In genomic region chr10:125333799-125334198, GRCm38 (mm10) we compare ENCODE assay signal across 23 mouse cellular contexts. TPM values are rescaled to one million over a fixed set of nuclear protein-coding genes. Genes with fewer than 3 reads are reported as not detected.
A peak's percentile ranks its signal among the peaks of the same experiment; 100 is the strongest.
DNase-seq lines count a peak whose midpoint lies in the region; ATAC-seq and TF ChIP-seq lines count a peak whose summit lies in the region.
"Had no signal": no experiment of that assay in that cellular context is flagged by ENCODE, and none has a peak within 500 bp of the region (broad histone marks: within the 10 kb centered on the region; RNA-seq: fewer than 3 reads in every experiment).

No protein-coding gene starts in this region.

- no peak overlapping the region for H3K4me3 ChIP-seq in heart, embryonic 14.5 days (ENCODE audit: control insufficient read depth in 1 of 2, insufficient read depth in 1 of 2, low read depth in 1 of 2, low read length in 2 of 2)
- no peak overlapping the region for H3K4me3 ChIP-seq in heart, postnatal 0 days (ENCODE audit: low read depth, low read length)
- H3K4me3 ChIP-seq in stomach, postnatal 0 days (ENCODE audit: low read depth, low read length) = no peak overlapping the region
- H3K4me3 ChIP-seq: embryonic facial prominence, embryonic 13.5 days; embryonic facial prominence, embryonic 15.5 days; erythroblast, embryonic 14.5 days; forebrain, embryonic 10.5 days; forebrain, embryonic 12.5 days had no signal

- H3K4me1 ChIP-seq in heart, embryonic 14.5 days (ENCODE audit: control insufficient read depth in 2 of 2, insufficient read depth in 2 of 2, low read length in 2 of 2) = peaks cover 8 to 9% of the 10 kb centered on the region in 2 experiments; a peak in 3 of 4 replicates
- H3K4me1 ChIP-seq in heart, postnatal 0 days (ENCODE audit: control insufficient read depth, insufficient read depth) = peaks cover 2% of the 10 kb centered on the region
- H3K4me1 ChIP-seq in stomach, postnatal 0 days (replicated peaks; ENCODE audit: control insufficient read depth, insufficient read depth) = no peaks in the 10 kb centered on the region

- WGBS in heart, embryonic 14.5 days = 32% methylated on average over 5 of the region's 5 CpGs
- 30% methylated on average over 5 of the region's 5 CpGs for WGBS in heart, postnatal 0 days
- WGBS in stomach, postnatal 0 days = 67% methylated on average over 5 of the region's 5 CpGs

- intact Hi-C loops in heart, postnatal 25 days (cut with DNase I) = no loop called here

- no peaks in the 10 kb centered on the region for H3K36me3 ChIP-seq in heart, embryonic 14.5 days (ENCODE audit: control insufficient read depth, insufficient read depth, low read length)
- H3K36me3 ChIP-seq in heart, postnatal 0 days (replicated peaks; ENCODE audit: control insufficient read depth, insufficient read depth, low read length) = no peaks in the 10 kb centered on the region
- H3K36me3 ChIP-seq in stomach, postnatal 0 days (ENCODE audit: control insufficient read depth, insufficient read depth, low read length) = no peaks in the 10 kb centered on the region
- H3K36me3 ChIP-seq: embryonic facial prominence, embryonic 13.5 days; embryonic facial prominence, embryonic 15.5 days; forebrain, embryonic 10.5 days; forebrain, embryonic 12.5 days had no signal

- no peaks in the 10 kb centered on the region for H3K9me3 ChIP-seq in heart, embryonic 14.5 days (ENCODE audit: control insufficient read depth, low read length)
- H3K9me3 ChIP-seq in heart, postnatal 0 days (replicated peaks; ENCODE audit: control insufficient read depth, low read length) = no peaks in the 10 kb centered on the region
- H3K9me3 ChIP-seq in stomach, postnatal 0 days (ENCODE audit: control insufficient read depth, low read length) = no peaks in the 10 kb centered on the region
- H3K9me3 ChIP-seq: embryonic facial prominence, embryonic 13.5 days; embryonic facial prominence, embryonic 15.5 days; forebrain, embryonic 10.5 days; forebrain, embryonic 12.5 days had no signal

- H3K9ac ChIP-seq in heart, embryonic 14.5 days (ENCODE audit: low read length) = no peak overlapping the region
- H3K9ac ChIP-seq in heart, postnatal 0 days (replicated peaks; ENCODE audit: low read depth, low read length) = no peak overlapping the region
- no peak overlapping the region for H3K9ac ChIP-seq in stomach, postnatal 0 days (ENCODE audit: low read length)
- H3K9ac ChIP-seq: embryonic facial prominence, embryonic 13.5 days; embryonic facial prominence, embryonic 15.5 days; forebrain, embryonic 12.5 days had no signal

- H3K27me3 ChIP-seq in heart, embryonic 14.5 days (ENCODE audit: control insufficient read depth, insufficient read depth, low read length) = no peaks in the 10 kb centered on the region
- H3K27me3 ChIP-seq in heart, postnatal 0 days (ENCODE audit: control insufficient read depth, insufficient read depth, low read length) = no peaks in the 10 kb centered on the region
- H3K27me3 ChIP-seq in stomach, postnatal 0 days (ENCODE audit: control insufficient read depth, insufficient read depth, low read length) = no peaks in the 10 kb centered on the region
- H3K27me3 ChIP-seq: embryonic facial prominence, embryonic 13.5 days; embryonic facial prominence, embryonic 15.5 days; forebrain, embryonic 12.5 days had no signal

- no peak overlapping the region for H3K4me2 ChIP-seq in heart, embryonic 14.5 days (ENCODE audit: low read length)
- no peak overlapping the region for H3K4me2 ChIP-seq in heart, postnatal 0 days (ENCODE audit: low read depth, low read length)
- H3K4me2 ChIP-seq in stomach, postnatal 0 days (replicated peaks; ENCODE audit: low read depth) = no peak overlapping the region
- H3K4me2 ChIP-seq: embryonic facial prominence, embryonic 13.5 days; embryonic facial prominence, embryonic 15.5 days; forebrain, embryonic 12.5 days had no signal

- TF ChIP-seq EP300 in heart, postnatal 0 days (IDR thresholded peaks at IDR 0.05; ENCODE audit: low read depth) = no peak
- TF ChIP-seq EP300 in stomach, postnatal 0 days (optimal IDR thresholded peaks at IDR 0.05) = no peak

- 0 out of 2 replicates have a peak, but pooled peaks have one; percentile 39 for ATAC-seq in heart, embryonic 14.5 days (ENCODE audit: insufficient number of reproducible peaks, insufficient read depth, low FRiP score, low read depth)
- ATAC-seq in heart, postnatal 0 days (ENCODE audit: insufficient read depth, low read depth) = peak; percentile 55; the same call in 1 of the 2 replicates
- peak; percentile 53; the same call in 1 of the 2 replicates for ATAC-seq in stomach, postnatal 0 days (ENCODE audit: low FRiP score, low TSS enrichment)
- no peak for ATAC-seq in megakaryocyte, adult 5-6 weeks (ENCODE audit: poor library complexity, severe bottlenecking)
- ATAC-seq: forebrain, embryonic 14.5 days had no signal

- TF ChIP-seq CTCF in heart, postnatal 0 days (IDR thresholded peaks at IDR 0.05; ENCODE audit: low read depth) = no peak
- no peak for TF ChIP-seq CTCF in stomach, postnatal 0 days (IDR thresholded peaks at IDR 0.05; ENCODE audit: low read depth)

- H3K27ac ChIP-seq in heart, embryonic 14.5 days (replicated peaks in 1 of 2; ENCODE audit: control insufficient read depth in 1 of 2, insufficient read depth in 1 of 2, low read depth in 2 of 2, low read length in 2 of 2) = no peak overlapping the region
- no peak overlapping the region for H3K27ac ChIP-seq in heart, postnatal 0 days (ENCODE audit: low read depth)
- H3K27ac ChIP-seq in stomach, postnatal 0 days (replicated peaks) = no peak overlapping the region
- H3K27ac ChIP-seq: embryonic facial prominence, embryonic 13.5 days; embryonic facial prominence, embryonic 15.5 days; forebrain, embryonic 10.5 days; forebrain, embryonic 12.5 days had no signal

- DNase-seq in heart, postnatal 25 days (ENCODE audit: low spot score) = no peak
- no peak for DNase-seq in heart, postnatal 0 days (ENCODE audit: low spot score)
- no peak for DNase-seq in heart, adult 18-20 months
- DNase-seq in stomach, postnatal 0 days (ENCODE audit: low spot score) = peak; percentile 29
- DNase-seq: adrenal gland, adult 2 months; adrenal gland, postnatal 10 days; adrenal gland, postnatal 25 days; cerebellum, adult 11 months; cerebellum, adult 18-20 months; cerebellum, adult 8-10 months; cerebellum, adult 9-11 months; cerebellum, postnatal 14 days; cerebellum, postnatal 36 days; embryo, embryonic 11 days had no signal

RNA-seq across cellular contexts. Expression of gene Slc16a7, which starts 55.5 kb away (rescaled TPM):
- 5.5 and 5.9 TPM in 2 replicates for polyA plus RNA-seq in heart, embryonic 14.5 days (2014; fragmentation: Nextera tagmentation; extraction: Ambion mirVana)
- total RNA-seq in heart, postnatal 25 days (2021) = 10 to 100 TPM; 13.1 to 13.3 TPM
- 7.9 and 9.2 TPM in 2 replicates for total RNA-seq in heart, postnatal 0 days (2014; rRNA removed; ENCODE audit: low replicate concordance)
- 3.3 TPM in 2 replicates for polyA plus RNA-seq in heart, postnatal 0 days (2015; fragmentation: Nextera tagmentation; extraction: Ambion mirVana)
- total RNA-seq in heart, adult 18-20 months (2021) = 10 to 100 TPM in 1 of 2 experiments, 1 to 10 TPM in 1; 9.8 to 19.9 TPM
- 15.4 and 16.1 TPM in 2 replicates for polyA plus RNA-seq in stomach, postnatal 0 days (2015; fragmentation: Nextera tagmentation; extraction: Ambion mirVana)
- total RNA-seq in megakaryocyte, adult 5-6 weeks (2015) = 22.2 and 38.4 TPM in 2 replicates
- 20.6 and 24.6 TPM in 2 replicates for total RNA-seq in megakaryocyte, adult 5-6 weeks (2017)
- total RNA-seq: MEL had no signal
- polyA plus RNA-seq: erythroblast, embryonic 14.5 days had no signal
